Mouse (Mus musculus) intestine, embryonic 14.5 days (tissue): ENCODE results near the gene Arrdc5. TPM values are rescaled to one million over a fixed set of nuclear protein-coding genes. Genes with fewer than 3 reads are reported as not detected.
"Not testable (repeated sequence)": the region's sequence is repeated elsewhere in the genome, so short reads cannot be mapped to it uniquely, and the experiment has no call there.

Experiments used
- ATAC-seq: fragments of 200-750 bp; cut with Nextera tagmentation; replicated peaks from 2 replicates; pipeline ENCODE4 v1.8.0; 2017; ENCODE audit warnings: low read depth, moderate number of reproducible peaks, moderate TSS enrichment, moderate library complexity; ENCODE audit not compliant: low FRiP score, low TSS enrichment
- DNase-seq: peaks from one replicate; pipeline ENCODE4 v3.0.0-alpha.2; 2018; ENCODE audit warnings: low spot score
- H3K27ac ChIP-seq: fragments of 300-500 bp; sonication (generic); 2 replicates; pipeline ENCODE4 v1.5.1; 2014; ENCODE audit warnings: low read depth, mild to moderate bottlenecking, control low read depth
- H3K27me3 ChIP-seq: fragments of 300-500 bp; sonication (generic); replicated peaks from 2 replicates; pipeline ENCODE4 v1.6.1; 2014; ENCODE audit warnings: low read length, control low read depth; ENCODE audit not compliant: control insufficient read depth, insufficient read depth
- H3K36me3 ChIP-seq: fragments of 300-500 bp; sonication (generic); 2 replicates; pipeline ENCODE4 v1.6.1; 2014; ENCODE audit warnings: low read length, control low read depth; ENCODE audit not compliant: control insufficient read depth, insufficient read depth
- H3K4me1 ChIP-seq: fragments of 300-500 bp; sonication (generic); replicated peaks from 2 replicates; pipeline ENCODE4 v1.6.1; 2014; ENCODE audit warnings: low read length, control low read depth, mixed read lengths; ENCODE audit not compliant: control insufficient read depth, insufficient read depth
- H3K4me2 ChIP-seq: fragments of 300-500 bp; sonication (generic); 2 replicates; pipeline ENCODE4 v1.6.1; 2014; ENCODE audit warnings: low read length
- H3K4me3 ChIP-seq: fragments of 300-500 bp; sonication (generic); 2 replicates; pipeline ENCODE4 v1.5.1; 2014; ENCODE audit warnings: low read depth, low read length, control low read depth, mixed read lengths
- H3K9ac ChIP-seq: fragments of 300-500 bp; sonication (generic); 2 replicates; pipeline ENCODE4 v1.6.1; 2014; ENCODE audit warnings: mild to moderate bottlenecking, low read length
- H3K9me3 ChIP-seq: fragments of 300-500 bp; sonication (generic); 2 replicates; pipeline ENCODE4 v1.6.1; 2016; ENCODE audit warnings: low read length, control low read depth; ENCODE audit not compliant: control insufficient read depth
- WGBS: fragments of 180-500 bp; shearing (Covaris S2); extraction: QIAGEN DNeasy Blood & Tissue Kit; methylation state at CpG from one replicate; pipeline ENCODE4 v1.1.7; 2014; 5-methylcytosine and 5-hydroxymethylcytosine counted together
- polyA plus RNA-seq: library from polyadenylated mRNA; unstranded; fragments of >200 nt; fragmentation: Nextera tagmentation; extraction: Ambion mirVana; gene quantifications from 2 replicates; pipeline ENCODE4 v1.2.1, GENCODE M21; 2014

Gene Arrdc5
- polyA plus RNA-seq, 1 experiment from 2014 or later, result not detected

GRCm38 (mm10) chr17:56266271-56266670, 33.8 kb downstream of the Arrdc5 start:
- H3K4me3 ChIP-seq, result no peak overlapping the region
- H3K4me1 ChIP-seq, result peaks cover 4% of the 10 kb centered on the region; the same call in 1 of the 2 replicates
- no peak for ATAC-seq
- 60% methylated on average over 3 of the region's 3 CpGs for WGBS
- no peaks in the 10 kb centered on the region for H3K27me3 ChIP-seq
- no peak for DNase-seq
- no peaks in the 10 kb centered on the region for H3K9me3 ChIP-seq
- H3K36me3 ChIP-seq, result peaks cover 30% of the 10 kb centered on the region
- no peak overlapping the region for H3K4me2 ChIP-seq
- no peak overlapping the region for H3K9ac ChIP-seq
- no peak overlapping the region for H3K27ac ChIP-seq

GRCm38 (mm10) chr17:56265869-56266268, 34.2 kb downstream of the Arrdc5 start:
- no peak for DNase-seq
- Histone ChIP-seq H3K27ac (no peak overlapping the region), H3K27me3 (no peaks in the 10 kb centered on the region), H3K4me1 (peaks cover 4% of the 10 kb centered on the region; the same call in 1 of the 2 replicates), H3K4me3 (no peak overlapping the region), H3K9me3 (no peaks in the 10 kb centered on the region), H3K36me3 (peaks cover 30% of the 10 kb centered on the region), H3K4me2 (no peak overlapping the region), H3K9ac (no peak overlapping the region)
- ATAC-seq, result no peak
- WGBS, result 75% methylated on average over 3 of the region's 3 CpGs

GRCm38 (mm10) chr17:56265011-56265410, 35.1 kb downstream of the Arrdc5 start:
- 86% methylated on average over 4 of the region's 4 CpGs for WGBS
- ATAC-seq, result no peak

GRCm38 (mm10) chr17:56264020-56264419, 36.1 kb downstream of the Arrdc5 start:
- DNase-seq, result peak; percentile 81
- WGBS, result 22% methylated on average over 8 of the region's 8 CpGs

More at GRCm38 (mm10) chr17:56265011-56265410, 35.1 kb downstream of the Arrdc5 start:
- H3K4me1 ChIP-seq, result peaks cover 4% of the 10 kb centered on the region; the same call in 1 of the 2 replicates
- H3K9ac ChIP-seq, result no peak overlapping the region
- H3K27ac ChIP-seq, result no peak overlapping the region
- no peak overlapping the region for H3K4me3 ChIP-seq
- H3K36me3 ChIP-seq, result peaks cover 31% of the 10 kb centered on the region
- no peak for DNase-seq
- H3K4me2 ChIP-seq, result no peak overlapping the region
- no peaks in the 10 kb centered on the region for H3K27me3 ChIP-seq
- no peaks in the 10 kb centered on the region for H3K9me3 ChIP-seq

GRCm38 (mm10) chr17:56262645-56263094, 37.4 kb downstream of the Arrdc5 start:
- no peak for ATAC-seq
- DNase-seq, result no peak
- Histone ChIP-seq H3K4me1 (peaks cover 11% of the 10 kb centered on the region), H3K4me2 (no peak overlapping the region), H3K9me3 (no peaks in the 10 kb centered on the region), H3K9ac (no peak overlapping the region), H3K27ac (no peak overlapping the region), H3K4me3 (no peak overlapping the region), H3K27me3 (no peaks in the 10 kb centered on the region), H3K36me3 (peaks cover 51% of the 10 kb centered on the region)
- 83% methylated on average over 3 of the region's 3 CpGs for whole genome bisulfite sequencing

More at GRCm38 (mm10) chr17:56264020-56264419, 36.1 kb downstream of the Arrdc5 start:
- H3K9me3 ChIP-seq, result no peaks in the 10 kb centered on the region
- H3K4me2 ChIP-seq, result no peak overlapping the region
- peaks cover 7% of the 10 kb centered on the region; the same call in 1 of the 2 replicates for H3K4me1 ChIP-seq
- no peaks in the 10 kb centered on the region for H3K27me3 ChIP-seq
- H3K4me3 ChIP-seq, result no peak overlapping the region
- H3K27ac ChIP-seq, result no peak overlapping the region
- H3K9ac ChIP-seq, result no peak overlapping the region
- peak; percentile 69; the same call in 1 of the 2 replicates for ATAC-seq
- peaks cover 41% of the 10 kb centered on the region for H3K36me3 ChIP-seq

GRCm38 (mm10) chr17:56261166-56261565, 38.9 kb downstream of the Arrdc5 start:
- peaks cover 51% of the 10 kb centered on the region for H3K36me3 ChIP-seq
- WGBS, result 72% methylated on average over 3 of the region's 3 CpGs
- no peak overlapping the region for H3K4me2 ChIP-seq
- no peaks in the 10 kb centered on the region for H3K9me3 ChIP-seq
- peaks cover 14% of the 10 kb centered on the region for H3K4me1 ChIP-seq
- DNase-seq (no peak), ATAC-seq (no peak)
- no peak overlapping the region for H3K4me3 ChIP-seq
- no peaks in the 10 kb centered on the region for H3K27me3 ChIP-seq
- H3K27ac ChIP-seq, result no peak overlapping the region
- no peak overlapping the region for H3K9ac ChIP-seq

- H3K4me3 ChIP-seq, result no peak overlapping the region
- WGBS, result 92% methylated on average over 10 of the region's 10 CpGs
- H3K9ac ChIP-seq, result no peak overlapping the region
Measured at GRCm38 (mm10) chr17:56259301-56260037, 40.6 kb downstream of the Arrdc5 start.

GRCm38 (mm10) chr17:56258812-56259211, 41.3 kb downstream of the Arrdc5 start:
- not testable (repeated sequence) for H3K9ac ChIP-seq, H3K4me3 ChIP-seq

More at GRCm38 (mm10) chr17:56259301-56260037, 40.6 kb downstream of the Arrdc5 start:
- H3K9me3 ChIP-seq, result no peaks in the 10 kb centered on the region
- H3K27ac ChIP-seq, result no peak overlapping the region
- DNase-seq (no peak), ATAC-seq (no peak)
- no peaks in the 10 kb centered on the region for H3K27me3 ChIP-seq
- no peak overlapping the region for H3K4me2 ChIP-seq
- peaks cover 14% of the 10 kb centered on the region for H3K4me1 ChIP-seq
- peaks cover 47% of the 10 kb centered on the region for H3K36me3 ChIP-seq

More at GRCm38 (mm10) chr17:56258812-56259211, 41.3 kb downstream of the Arrdc5 start:
- not testable (repeated sequence) for DNase-seq, H3K27me3 ChIP-seq, H3K9me3 ChIP-seq, ATAC-seq, H3K27ac ChIP-seq
- Histone ChIP-seq H3K4me1 (peaks cover 14% of the 10 kb centered on the region), H3K36me3 (peaks cover 47% of the 10 kb centered on the region), H3K4me2 (peak overlapping the region; percentile 11; the same call in 1 of the 2 replicates)
- WGBS, result 62% methylated on average over 2 of the region's 2 CpGs
